Mouse (Mus musculus): ENCODE results near the gene Fabp1. TPM values are rescaled to one million over a fixed set of nuclear protein-coding genes. Genes with fewer than 3 reads are reported as not detected.

Gene Fabp1
- total and polyA plus RNA-seq, 3 experiments, result not detected

GRCm38 (mm10) chr6:71240831-71241230, 41.2 kb downstream of the Fabp1 start:
- TF ChIP-seq MXI1 (IDR thresholded peaks at IDR 0.05; ENCODE audit: low read depth, low read length) (no peak), IRF4 (IDR thresholded peaks at IDR 0.05; ENCODE audit: low read depth, low read length) (no peak), BHLHE40 (IDR thresholded peaks at IDR 0.05; ENCODE audit: low read depth, low read length) (no peak), SIN3A (IDR thresholded peaks at IDR 0.05; ENCODE audit: low read length) (no peak), ZNF384 (IDR thresholded peaks at IDR 0.05; ENCODE audit: low read depth, low read length) (no peak), TBP (conservative IDR thresholded peaks at IDR 0.05; ENCODE audit: low read depth, low read length) (no peak), HCFC1 (IDR thresholded peaks at IDR 0.05; ENCODE audit: low read depth, low read length) (no peak), JUND (conservative IDR thresholded peaks at IDR 0.05; ENCODE audit: low read depth, low read length) (no peak), MAZ (IDR thresholded peaks at IDR 0.05; ENCODE audit: low read depth, low read length) (no peak), JUN (IDR thresholded peaks at IDR 0.05; ENCODE audit: insufficient read depth, low read depth, low read length) (no peak), NRF1 (IDR thresholded peaks at IDR 0.05; ENCODE audit: low read depth, low read length) (no peak), RCOR1 (conservative IDR thresholded peaks at IDR 0.05; ENCODE audit: low read depth, low read length) (no peak), E2F4 (IDR thresholded peaks at IDR 0.05; ENCODE audit: insufficient replicate concordance, low read depth, low read length) (no peak), EP300 (IDR thresholded peaks at IDR 0.05; ENCODE audit: low read length) (no peak), CTCF (conservative IDR thresholded peaks at IDR 0.05 in 1 of 2, IDR thresholded peaks at IDR 0.05 in 1 of 2; ENCODE audit: low read depth in 2 of 2, low read length in 2 of 2) (no peak), ZMIZ1 (IDR thresholded peaks at IDR 0.05; ENCODE audit: low read depth, low read length) (no peak), ZKSCAN1 (IDR thresholded peaks at IDR 0.05; ENCODE audit: borderline replicate concordance, low read depth, low read length) (no peak), CHD2 (IDR thresholded peaks at IDR 0.05; ENCODE audit: low read length) (no peak), ZC3H11A (IDR thresholded peaks at IDR 0.05; ENCODE audit: low read depth, low read length) (no peak)
- no peak overlapping the region for H3K9ac ChIP-seq (ENCODE audit: insufficient read depth, low read depth)
- in situ Hi-C loops (cut with MboI; ENCODE audit: low pct_ligation_motif_present, low pct_unique_long_range_greater_than_20kb, low sequenced_read_pairs), result no loop called here
- H3K27me3 ChIP-seq (replicated peaks), result peaks cover 2% of the 10 kb centered on the region
- peaks cover 10 to 21% of the 10 kb centered on the region in 2 experiments for H3K4me1 ChIP-seq (ENCODE audit: control insufficient read depth in 1 of 2, insufficient read depth in 2 of 2)
- no peaks in the 10 kb centered on the region for H3K79me2 ChIP-seq (replicated peaks; ENCODE audit: control insufficient read depth, extremely low read depth, insufficient read depth, poor library complexity, severe bottlenecking)
- H3K27ac ChIP-seq (ENCODE audit: insufficient read depth, low read depth), result no peak overlapping the region
- no peak overlapping the region for H3K4me2 ChIP-seq (ENCODE audit: insufficient read depth, low read depth, poor library complexity, severe bottlenecking)
- DNase-seq (ENCODE audit: extremely low read depth), result no peak
- H3K9me3 ChIP-seq (replicated peaks; ENCODE audit: low read length), result no peaks in the 10 kb centered on the region
- H3K36me3 ChIP-seq (replicated peaks in 1 of 2; ENCODE audit: control insufficient read depth in 1 of 2, insufficient read depth in 1 of 2, low read length in 1 of 2), result no peaks in the 10 kb centered on the region
- H3K4me3 ChIP-seq (replicated peaks in 1 of 3; ENCODE audit: low read depth in 2 of 3, low read length in 2 of 3, poor library complexity in 1 of 3), result no peak overlapping the region
- dilution Hi-C loops (cut with MboI; ENCODE audit: extremely low pct_ligation_motif_present, extremely low pct_unique_long_range_greater_than_20kb, low sequenced_read_pairs), result no loop called here

DNA sequence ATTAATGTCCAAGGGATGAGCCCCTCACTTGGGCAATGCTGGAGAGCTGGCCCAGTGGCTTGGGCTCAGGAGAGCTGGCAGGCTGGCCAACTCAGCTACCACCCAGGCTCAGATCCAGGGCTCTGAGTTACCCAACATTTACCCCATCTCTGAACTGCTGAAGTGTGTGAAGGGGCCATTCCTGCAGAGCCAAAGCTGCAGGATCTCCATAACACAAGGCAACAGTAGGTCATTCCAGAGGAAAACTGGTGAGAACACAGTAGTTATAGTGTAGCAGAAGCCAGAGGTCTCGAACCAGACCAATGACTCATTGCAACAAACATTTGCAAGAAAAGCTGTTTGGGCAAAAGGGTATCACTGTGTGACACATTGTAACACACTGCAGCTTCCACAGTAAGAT, 43.2 kb downstream of the Fabp1 start:
- Histone ChIP-seq H3K4me1 (ENCODE audit: control insufficient read depth in 1 of 2, insufficient read depth in 2 of 2) (peaks cover 10 to 16% of the 10 kb centered on the region in 2 experiments), H3K79me2 (replicated peaks; ENCODE audit: control insufficient read depth, extremely low read depth, insufficient read depth, poor library complexity, severe bottlenecking) (no peaks in the 10 kb centered on the region), H3K27me3 (replicated peaks) (peaks cover 2% of the 10 kb centered on the region), H3K4me2 (ENCODE audit: insufficient read depth, low read depth, poor library complexity, severe bottlenecking) (no peak overlapping the region), H3K27ac (ENCODE audit: insufficient read depth, low read depth) (no peak overlapping the region), H3K9ac (ENCODE audit: insufficient read depth, low read depth) (no peak overlapping the region), H3K36me3 (replicated peaks in 1 of 2; ENCODE audit: control insufficient read depth in 1 of 2, insufficient read depth in 1 of 2, low read length in 1 of 2) (no peaks in the 10 kb centered on the region), H3K9me3 (replicated peaks; ENCODE audit: low read length) (no peaks in the 10 kb centered on the region), H3K4me3 (replicated peaks in 1 of 3; ENCODE audit: low read depth in 2 of 3, low read length in 2 of 3, poor library complexity in 1 of 3) (no peak overlapping the region)
- dilution Hi-C loops (cut with MboI; ENCODE audit: extremely low pct_ligation_motif_present, extremely low pct_unique_long_range_greater_than_20kb, low sequenced_read_pairs) (no loop called here), in situ Hi-C loops (cut with MboI; ENCODE audit: low pct_ligation_motif_present, low pct_unique_long_range_greater_than_20kb, low sequenced_read_pairs) (no loop called here)
- TF ChIP-seq ETS1 (conservative IDR thresholded peaks at IDR 0.05; ENCODE audit: low read depth, low read length), result no peak
- no peak for TF ChIP-seq MAZ (IDR thresholded peaks at IDR 0.05; ENCODE audit: low read depth, low read length)
- TF ChIP-seq MYC (IDR thresholded peaks at IDR 0.05; ENCODE audit: low read depth, low read length), result no peak
- no peak for TF ChIP-seq HCFC1 (IDR thresholded peaks at IDR 0.05; ENCODE audit: low read depth, low read length)
- TF ChIP-seq POLR2A (IDR thresholded peaks at IDR 0.05; ENCODE audit: low read depth, low read length), result no peak
- TF ChIP-seq CTCF (conservative IDR thresholded peaks at IDR 0.05 in 1 of 2, IDR thresholded peaks at IDR 0.05 in 1 of 2; ENCODE audit: low read depth in 2 of 2, low read length in 2 of 2), result no peak
- no peak for DNase-seq (ENCODE audit: extremely low read depth)

Measured in CH12.LX (cell line).